Mouse (Mus musculus) embryonic fibroblast, embryonic 13.5 days (primary cell): ENCODE measurements around the gene Ggn. TPM values are rescaled to one million over a fixed set of nuclear protein-coding genes. Genes with fewer than 3 reads are reported as not detected.

Experiments used
- H3K27ac ChIP-seq: 2 replicates; pipeline ENCODE4 v1.5.1; 2012; ENCODE audit warnings: low read length, control low read depth, inconsistent platforms; ENCODE audit not compliant: insufficient read depth
- H3K4me1 ChIP-seq: 2 replicates; pipeline ENCODE4 v1.6.1; 2011; ENCODE audit warnings: low read length; ENCODE audit not compliant: control insufficient read depth, insufficient read depth
- H3K4me3 ChIP-seq: 2 replicates; pipeline ENCODE4 v1.5.1; 2011; ENCODE audit warnings: mild to moderate bottlenecking, control low read depth, low read length; ENCODE audit not compliant: insufficient read depth
- CTCF ChIP-seq: IDR thresholded peaks from 2 replicates; pipeline ENCODE4 v1.5.1; 2011; ENCODE audit warnings: mild to moderate bottlenecking, control low read depth, low read length, moderate library complexity, borderline replicate concordance; ENCODE audit not compliant: insufficient read depth
- POLR2A ChIP-seq: IDR thresholded peaks from 2 replicates; pipeline ENCODE4 v1.6.1; 2011; ENCODE audit warnings: low read depth, mild to moderate bottlenecking, control low read depth, low read length, moderate library complexity
- polyA plus RNA-seq: library from polyadenylated mRNA; stranded (reverse); fragments of >200 nt; gene quantifications from 2 replicates; pipeline ENCODE4 v1.2.4, GENCODE M21; 2011; ENCODE audit warnings: low read depth; ENCODE audit not compliant: missing spikeins, insufficient read length

Ggn gene
- polyA plus RNA-seq, 1 experiment: 1.3 TPM

- Histone ChIP-seq H3K27ac (no peak overlapping the region), H3K4me1 (no peaks in the 10 kb centered on the region), H3K4me3 (no peak overlapping the region)
- no peak for TF ChIP-seq CTCF
- no peak for TF ChIP-seq POLR2A
Measured at GRCm38 (mm10) chr7:29141416-29141815, 28.6 kb upstream of the Ggn start.

GRCm38 (mm10) chr7:29144006-29144405 lies 26.0 kb upstream of the Ggn start:
- Histone ChIP-seq H3K4me3 (no peak overlapping the region), H3K27ac (no peak overlapping the region), H3K4me1 (no peaks in the 10 kb centered on the region)
- TF ChIP-seq POLR2A (no peak), CTCF (no peak)

GRCm38 (mm10) chr7:29146625-29147367 lies 23.2 kb upstream of the Ggn start:
- H3K4me3 ChIP-seq: no peak overlapping the region
- H3K4me1 ChIP-seq: no peaks in the 10 kb centered on the region
- TF ChIP-seq CTCF: no peak
- no peak for TF ChIP-seq POLR2A
- no peak overlapping the region for H3K27ac ChIP-seq

- no peak overlapping the region for H3K4me3 ChIP-seq
Measured at GRCm38 (mm10) chr7:29148771-29149170, 21.2 kb upstream of the Ggn start.

GRCm38 (mm10) chr7:29151486-29151885 lies 18.5 kb upstream of the Ggn start:
- no peaks in the 10 kb centered on the region for H3K4me1 ChIP-seq
- H3K4me3 ChIP-seq: no peak overlapping the region
- TF ChIP-seq CTCF: no peak
- no peak for TF ChIP-seq POLR2A
- no peak overlapping the region for H3K27ac ChIP-seq

More at GRCm38 (mm10) chr7:29148771-29149170, 21.2 kb upstream of the Ggn start:
- TF ChIP-seq CTCF (no peak), POLR2A (no peak)
- Histone ChIP-seq H3K4me1 (no peaks in the 10 kb centered on the region), H3K27ac (no peak overlapping the region)

GRCm38 (mm10) chr7:29154018-29154720 lies 15.8 kb upstream of the Ggn start:
- H3K27ac ChIP-seq: no peak overlapping the region
- TF ChIP-seq CTCF: no peak
- no peak for TF ChIP-seq POLR2A
- H3K4me1 ChIP-seq: no peaks in the 10 kb centered on the region

GRCm38 (mm10) chr7:29155196-29155837 lies 14.7 kb upstream of the Ggn start:
- peak; percentile 66 for TF ChIP-seq POLR2A
- TF ChIP-seq CTCF: no peak
- no peaks in the 10 kb centered on the region for H3K4me1 ChIP-seq
- H3K4me3 ChIP-seq: peak overlapping the region; percentile 75
- H3K27ac ChIP-seq: 0 out of 2 replicates have a peak overlapping the region, but pooled peaks have one; percentile 9

More at GRCm38 (mm10) chr7:29154018-29154720, 15.8 kb upstream of the Ggn start:
- H3K4me3 ChIP-seq: no peak overlapping the region

- Histone ChIP-seq H3K4me1 (no peaks in the 10 kb centered on the region), H3K4me3 (peak within 1 kb of the TSS; percentile 75), H3K27ac (0 out of 2 replicates have a peak within 1 kb of the TSS, but pooled peaks have one; percentile 9)
- TF ChIP-seq POLR2A (peak; percentile 61; the same call in 1 of the 2 replicates), CTCF (no peak)
Measured at GRCm38 (mm10) chr7:29155838-29156782, 13.9 kb upstream of the Ggn start, which contains the start of gene Fam98c. TSS of gene Fam98c (minus strand) at chr7:29156234.

- TF ChIP-seq POLR2A (peak; percentile 45; the same call in 1 of the 2 replicates), CTCF (no peak)
- Histone ChIP-seq H3K4me3 (no peak overlapping the region), H3K4me1 (no peaks in the 10 kb centered on the region), H3K27ac (no peak overlapping the region)
Measured at GRCm38 (mm10) chr7:29158264-29158663, 11.7 kb upstream of the Ggn start.
